Mouse (Mus musculus): Measurements from ENCODE around the gene Agps. TPM values are rescaled to one million over a fixed set of nuclear protein-coding genes. Genes with fewer than 3 reads are reported as not detected.

Gene Agps
- polyA plus RNA-seq, 1 experiment from 2014 or later = 44.0 TPM

GRCm38 (mm10) chr2:75823736-75824135 is 8.2 kb upstream of the Agps start:
- no peak overlapping the region for H3K27ac ChIP-seq (ENCODE audit: low read depth, low read length)
- no peaks in the 10 kb centered on the region for H3K36me3 ChIP-seq (ENCODE audit: control insufficient read depth, insufficient read depth, low read length)
- H3K27me3 ChIP-seq (ENCODE audit: control insufficient read depth, insufficient read depth, low read length) = no peaks in the 10 kb centered on the region
- no peak for DNase-seq (ENCODE audit: low spot score, missing footprints)
- no peak overlapping the region for H3K9ac ChIP-seq (ENCODE audit: low read length)
- no peaks in the 10 kb centered on the region; the same call in 1 of the 2 replicates for H3K4me1 ChIP-seq (ENCODE audit: control insufficient read depth, insufficient read depth, low read length)
- ATAC-seq (ENCODE audit: low FRiP score) = no peak
- WGBS = 68% methylated on average over 7 of the region's 7 CpGs
- no peak overlapping the region for H3K4me3 ChIP-seq (ENCODE audit: low read depth, low read length)
- H3K9me3 ChIP-seq (ENCODE audit: control insufficient read depth, low read length) = no peaks in the 10 kb centered on the region
- H3K4me2 ChIP-seq = no peak overlapping the region

- Histone ChIP-seq H3K9me3 (ENCODE audit: control insufficient read depth, low read length) (no peaks in the 10 kb centered on the region), H3K27me3 (ENCODE audit: control insufficient read depth, insufficient read depth, low read length) (no peaks in the 10 kb centered on the region), H3K27ac (ENCODE audit: low read depth, low read length) (no peak overlapping the region), H3K4me1 (ENCODE audit: control insufficient read depth, insufficient read depth, low read length) (no peaks in the 10 kb centered on the region; the same call in 1 of the 2 replicates), H3K4me3 (ENCODE audit: low read depth, low read length) (no peak overlapping the region), H3K4me2 (no peak overlapping the region), H3K9ac (ENCODE audit: low read length) (no peak overlapping the region), H3K36me3 (ENCODE audit: control insufficient read depth, insufficient read depth, low read length) (no peaks in the 10 kb centered on the region)
- whole genome bisulfite sequencing = 56% methylated on average over 6 of the region's 6 CpGs
- ATAC-seq (ENCODE audit: low FRiP score) (no peak), DNase-seq (ENCODE audit: low spot score, missing footprints) (no peak)
Observed at GRCm38 (mm10) chr2:75824144-75824543, 7.8 kb upstream of the Agps start.

- WGBS = 56% methylated on average over 3 of the region's 3 CpGs
- Histone ChIP-seq H3K4me2 (no peak overlapping the region), H3K27me3 (ENCODE audit: control insufficient read depth, insufficient read depth, low read length) (no peaks in the 10 kb centered on the region), H3K9me3 (ENCODE audit: control insufficient read depth, low read length) (no peaks in the 10 kb centered on the region), H3K9ac (ENCODE audit: low read length) (no peak overlapping the region), H3K36me3 (ENCODE audit: control insufficient read depth, insufficient read depth, low read length) (no peaks in the 10 kb centered on the region), H3K4me1 (ENCODE audit: control insufficient read depth, insufficient read depth, low read length) (no peaks in the 10 kb centered on the region; the same call in 1 of the 2 replicates), H3K27ac (ENCODE audit: low read depth, low read length) (no peak overlapping the region), H3K4me3 (ENCODE audit: low read depth, low read length) (no peak overlapping the region)
- ATAC-seq (ENCODE audit: low FRiP score) (no peak), DNase-seq (ENCODE audit: low spot score, missing footprints) (no peak)
Observed at GRCm38 (mm10) chr2:75824846-75825245, 7.1 kb upstream of the Agps start.

- WGBS = 84% methylated on average over 1 of the region's 1 CpGs
Observed at GRCm38 (mm10) chr2:75825603-75826002, 6.4 kb upstream of the Agps start.

GRCm38 (mm10) chr2:75828931-75829610 is 2.9 kb upstream of the Agps start:
- Histone ChIP-seq H3K36me3 (ENCODE audit: control insufficient read depth, insufficient read depth, low read length) (no peaks in the 10 kb centered on the region), H3K4me2 (no peak overlapping the region), H3K4me1 (ENCODE audit: control insufficient read depth, insufficient read depth, low read length) (peaks cover 13% of the 10 kb centered on the region), H3K27ac (ENCODE audit: low read depth, low read length) (no peak overlapping the region), H3K27me3 (ENCODE audit: control insufficient read depth, insufficient read depth, low read length) (no peaks in the 10 kb centered on the region), H3K9ac (ENCODE audit: low read length) (no peak overlapping the region), H3K9me3 (ENCODE audit: control insufficient read depth, low read length) (no peaks in the 10 kb centered on the region), H3K4me3 (ENCODE audit: low read depth, low read length) (no peak overlapping the region)
- ATAC-seq (ENCODE audit: low FRiP score) (no peak), DNase-seq (ENCODE audit: low spot score, missing footprints) (no peak)
- 81% methylated on average over 8 of the region's 8 CpGs for WGBS

More at GRCm38 (mm10) chr2:75825603-75826002, 6.4 kb upstream of the Agps start:
- Histone ChIP-seq H3K4me1 (ENCODE audit: control insufficient read depth, insufficient read depth, low read length) (no peaks in the 10 kb centered on the region; the same call in 1 of the 2 replicates), H3K9ac (ENCODE audit: low read length) (no peak overlapping the region), H3K27me3 (ENCODE audit: control insufficient read depth, insufficient read depth, low read length) (no peaks in the 10 kb centered on the region), H3K36me3 (ENCODE audit: control insufficient read depth, insufficient read depth, low read length) (no peaks in the 10 kb centered on the region), H3K27ac (ENCODE audit: low read depth, low read length) (no peak overlapping the region), H3K9me3 (ENCODE audit: control insufficient read depth, low read length) (no peaks in the 10 kb centered on the region), H3K4me2 (no peak overlapping the region), H3K4me3 (ENCODE audit: low read depth, low read length) (no peak overlapping the region)
- no peak for ATAC-seq (ENCODE audit: low FRiP score)
- no peak for DNase-seq (ENCODE audit: low spot score, missing footprints)

- no peak overlapping the region for H3K27ac ChIP-seq (ENCODE audit: low read depth, low read length)
- WGBS = 93% methylated on average over 7 of the region's 7 CpGs
Observed at GRCm38 (mm10) chr2:75830233-75830632, 1.7 kb upstream of the Agps start.

GRCm38 (mm10) chr2:75832781-75833180 is 804 bp downstream of the Agps start:
- Histone ChIP-seq H3K4me1 (ENCODE audit: control insufficient read depth, insufficient read depth, low read length) (peaks cover 13% of the 10 kb centered on the region), H3K4me2 (peak overlapping the region; percentile 58), H3K9me3 (ENCODE audit: control insufficient read depth, low read length) (no peaks in the 10 kb centered on the region), H3K27me3 (ENCODE audit: control insufficient read depth, insufficient read depth, low read length) (no peaks in the 10 kb centered on the region), H3K27ac (ENCODE audit: low read depth, low read length) (no peak overlapping the region; the same call in 1 of the 2 replicates), H3K9ac (ENCODE audit: low read length) (peak overlapping the region; percentile 86), H3K36me3 (ENCODE audit: control insufficient read depth, insufficient read depth, low read length) (no peaks in the 10 kb centered on the region), H3K4me3 (ENCODE audit: low read depth, low read length) (peak overlapping the region; percentile 62)
- WGBS = 3% methylated on average over 5 of the region's 5 CpGs
- ATAC-seq (ENCODE audit: low FRiP score) (no peak), DNase-seq (ENCODE audit: low spot score, missing footprints) (no peak)

More at GRCm38 (mm10) chr2:75830233-75830632, 1.7 kb upstream of the Agps start:
- Histone ChIP-seq H3K36me3 (ENCODE audit: control insufficient read depth, insufficient read depth, low read length) (no peaks in the 10 kb centered on the region), H3K4me2 (no peak overlapping the region), H3K4me1 (ENCODE audit: control insufficient read depth, insufficient read depth, low read length) (peaks cover 13% of the 10 kb centered on the region), H3K27me3 (ENCODE audit: control insufficient read depth, insufficient read depth, low read length) (no peaks in the 10 kb centered on the region), H3K9ac (ENCODE audit: low read length) (no peak overlapping the region), H3K4me3 (ENCODE audit: low read depth, low read length) (no peak overlapping the region), H3K9me3 (ENCODE audit: control insufficient read depth, low read length) (no peaks in the 10 kb centered on the region)
- no peak for DNase-seq (ENCODE audit: low spot score, missing footprints)
- no peak for ATAC-seq (ENCODE audit: low FRiP score)

GRCm38 (mm10) chr2:75834492-75834891 is 2.5 kb downstream of the Agps start:
- 89% methylated on average over 2 of the region's 2 CpGs for WGBS

GRCm38 (mm10) chr2:75842302-75842701 is 10.3 kb downstream of the Agps start:
- Histone ChIP-seq H3K4me3 (ENCODE audit: low read depth, low read length) (no peak overlapping the region), H3K36me3 (ENCODE audit: control insufficient read depth, insufficient read depth, low read length) (no peaks in the 10 kb centered on the region), H3K9ac (ENCODE audit: low read length) (no peak overlapping the region), H3K4me2 (no peak overlapping the region), H3K27ac (ENCODE audit: low read depth, low read length) (no peak overlapping the region), H3K27me3 (ENCODE audit: control insufficient read depth, insufficient read depth, low read length) (no peaks in the 10 kb centered on the region), H3K4me1 (ENCODE audit: control insufficient read depth, insufficient read depth, low read length) (no peaks in the 10 kb centered on the region; the same call in 1 of the 2 replicates), H3K9me3 (ENCODE audit: control insufficient read depth, low read length) (no peaks in the 10 kb centered on the region)
- no peak for ATAC-seq (ENCODE audit: low FRiP score)
- DNase-seq (ENCODE audit: low spot score, missing footprints) = no peak
- 94% methylated on average over 2 of the region's 2 CpGs for WGBS

More at GRCm38 (mm10) chr2:75834492-75834891, 2.5 kb downstream of the Agps start:
- ATAC-seq (ENCODE audit: low FRiP score) = no peak
- no peaks in the 10 kb centered on the region for H3K36me3 ChIP-seq (ENCODE audit: control insufficient read depth, insufficient read depth, low read length)
- H3K9me3 ChIP-seq (ENCODE audit: control insufficient read depth, low read length) = no peaks in the 10 kb centered on the region
- no peak overlapping the region for H3K4me2 ChIP-seq
- H3K4me1 ChIP-seq (ENCODE audit: control insufficient read depth, insufficient read depth, low read length) = peaks cover 13% of the 10 kb centered on the region
- H3K9ac ChIP-seq (ENCODE audit: low read length) = no peak overlapping the region
- H3K27ac ChIP-seq (ENCODE audit: low read depth, low read length) = no peak overlapping the region
- H3K4me3 ChIP-seq (ENCODE audit: low read depth, low read length) = no peak overlapping the region
- H3K27me3 ChIP-seq (ENCODE audit: control insufficient read depth, insufficient read depth, low read length) = no peaks in the 10 kb centered on the region
- no peak for DNase-seq (ENCODE audit: low spot score, missing footprints)

All from midbrain, embryonic 11.5 days (tissue).